Mouse (Mus musculus): ENCODE data around the gene Fam166b.

DNA sequence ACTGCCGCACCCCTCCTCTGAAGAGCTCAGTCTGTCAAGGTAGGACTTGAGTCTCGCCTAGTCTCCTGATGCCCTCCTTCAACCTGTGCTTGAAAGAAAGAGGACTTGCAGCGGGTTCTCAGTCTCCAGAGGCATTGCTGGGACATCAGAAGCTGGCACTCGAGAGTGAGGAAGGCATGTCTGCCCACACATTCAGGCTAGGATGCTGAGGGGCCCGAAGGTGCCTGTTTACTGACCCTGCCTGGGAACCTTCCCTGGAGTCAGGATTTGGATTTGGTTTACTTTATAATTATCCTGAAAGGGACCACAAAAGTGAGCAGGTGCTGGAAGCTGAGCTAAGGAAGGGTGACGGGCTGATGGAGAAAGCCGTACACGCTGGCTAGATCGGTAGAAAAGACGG is 27.4 kb downstream of the Fam166b start:
- TF ChIP-seq CHD2 (IDR thresholded peaks at IDR 0.05; ENCODE audit: low read depth, low read length) (no peak), MAFK (IDR thresholded peaks at IDR 0.05; ENCODE audit: insufficient read depth, low read depth, low read length) (no peak), HCFC1 (IDR thresholded peaks at IDR 0.05; ENCODE audit: borderline replicate concordance, insufficient read depth, low read length) (no peak), ZNF384 (IDR thresholded peaks at IDR 0.05; ENCODE audit: low read depth, low read length) (no peak)
